Mouse (Mus musculus): ENCODE measurements around the gene Gm10972. TPM values are rescaled to one million over a fixed set of nuclear protein-coding genes. Genes with fewer than 3 reads are reported as not detected.
"Not testable (repeated sequence)": the region's sequence is repeated elsewhere in the genome, so short reads cannot be mapped to it uniquely, and the experiment has no call there.

Gm10972 gene
- total and polyA plus RNA-seq, 3 experiments = not detected

GRCm38 (mm10) chr3:94658740-94659095 lies 15.8 kb downstream of the Gm10972 start, which contains the start of gene Tuft1:
TSS of gene Tuft1 (minus strand) at chr3:94658872.
- H3K4me1 ChIP-seq (ENCODE audit: control insufficient read depth, insufficient read depth, low read length); intact Hi-C loops (cut with DNase I); H3K27me3 ChIP-seq (ENCODE audit: control insufficient read depth, insufficient read depth, low read length); H3K27ac ChIP-seq; H3K36me3 ChIP-seq (ENCODE audit: control insufficient read depth, insufficient read depth, low read length); H3K9ac ChIP-seq (ENCODE audit: low read depth, low read length); H3K4me3 ChIP-seq; H3K79me2 ChIP-seq (replicated peaks; ENCODE audit: control insufficient read depth, insufficient read depth, low read length): not testable (repeated sequence)
- DNase-seq = peak; percentile 82 to 84
- under 1% methylated on average over 20 of the region's 33 CpGs for WGBS

- 30% methylated on average over 8 of the region's 10 CpGs for WGBS
- H3K79me2 ChIP-seq (replicated peaks; ENCODE audit: control insufficient read depth, insufficient read depth, low read length); H3K4me1 ChIP-seq (ENCODE audit: control insufficient read depth, insufficient read depth, low read length); H3K27me3 ChIP-seq (ENCODE audit: control insufficient read depth, insufficient read depth, low read length); DNase-seq; H3K36me3 ChIP-seq (ENCODE audit: control insufficient read depth, insufficient read depth, low read length); intact Hi-C loops (cut with DNase I); H3K9ac ChIP-seq (ENCODE audit: low read depth, low read length); H3K27ac ChIP-seq; H3K4me3 ChIP-seq: not testable (repeated sequence)
These were observed 16.3 kb downstream of the Gm10972 start for GRCm38 (mm10) chr3:94659142-94659748.

GRCm38 (mm10) chr3:94660841-94661240 lies 17.9 kb downstream of the Gm10972 start:
- DNase-seq; H3K9ac ChIP-seq (ENCODE audit: low read depth, low read length); H3K4me1 ChIP-seq (ENCODE audit: control insufficient read depth, insufficient read depth, low read length); H3K27me3 ChIP-seq (ENCODE audit: control insufficient read depth, insufficient read depth, low read length); H3K4me3 ChIP-seq; H3K36me3 ChIP-seq (ENCODE audit: control insufficient read depth, insufficient read depth, low read length); H3K27ac ChIP-seq; intact Hi-C loops (cut with DNase I); H3K79me2 ChIP-seq (replicated peaks; ENCODE audit: control insufficient read depth, insufficient read depth, low read length): not testable (repeated sequence)
- 86% methylated on average over 2 of the region's 2 CpGs for WGBS

- H3K79me2 ChIP-seq (replicated peaks; ENCODE audit: control insufficient read depth, insufficient read depth, low read length); H3K4me1 ChIP-seq (ENCODE audit: control insufficient read depth, insufficient read depth, low read length); H3K9ac ChIP-seq (ENCODE audit: low read depth, low read length); H3K27me3 ChIP-seq (ENCODE audit: control insufficient read depth, insufficient read depth, low read length); H3K36me3 ChIP-seq (ENCODE audit: control insufficient read depth, insufficient read depth, low read length); H3K4me3 ChIP-seq; intact Hi-C loops (cut with DNase I); H3K27ac ChIP-seq; DNase-seq: not testable (repeated sequence)
- peak; percentile 36 for TF ChIP-seq CTCF (IDR thresholded peaks at IDR 0.05)
- WGBS = 39% methylated on average over 5 of the region's 5 CpGs
These were observed 22.3 kb downstream of the Gm10972 start for GRCm38 (mm10) chr3:94665060-94665802.

- DNase-seq; H3K27me3 ChIP-seq (ENCODE audit: control insufficient read depth, insufficient read depth, low read length); H3K9ac ChIP-seq (ENCODE audit: low read depth, low read length); H3K4me1 ChIP-seq (ENCODE audit: control insufficient read depth, insufficient read depth, low read length); H3K4me3 ChIP-seq; H3K79me2 ChIP-seq (replicated peaks; ENCODE audit: control insufficient read depth, insufficient read depth, low read length); H3K27ac ChIP-seq; intact Hi-C loops (cut with DNase I); H3K36me3 ChIP-seq (ENCODE audit: control insufficient read depth, insufficient read depth, low read length): not testable (repeated sequence)
- WGBS = 16% methylated on average over 7 of the region's 7 CpGs
These were observed 23.0 kb downstream of the Gm10972 start for GRCm38 (mm10) chr3:94665896-94666295.

GRCm38 (mm10) chr3:94675101-94675500 lies 32.2 kb downstream of the Gm10972 start:
- intact Hi-C loops (cut with DNase I) = not testable (repeated sequence)

GRCm38 (mm10) chr3:94679351-94679841 lies 36.5 kb downstream of the Gm10972 start:
- WGBS = 82% methylated on average over 8 of the region's 8 CpGs
- intact Hi-C loops (cut with DNase I) = no loop called here
- no peak overlapping the region for H3K9ac ChIP-seq (ENCODE audit: low read depth, low read length)
- TF ChIP-seq CTCF (IDR thresholded peaks at IDR 0.05) (no peak), POLR2A (IDR thresholded peaks at IDR 0.05; ENCODE audit: insufficient read depth, low read depth, low read length) (no peak), EP300 (IDR thresholded peaks at IDR 0.05; ENCODE audit: insufficient read depth, low read depth, low read length) (no peak)
- H3K4me1 ChIP-seq (ENCODE audit: control insufficient read depth, insufficient read depth, low read length) = no peaks in the 10 kb centered on the region
- no peak for DNase-seq
- H3K27me3 ChIP-seq (ENCODE audit: control insufficient read depth, insufficient read depth, low read length) = no peaks in the 10 kb centered on the region
- no peaks in the 10 kb centered on the region for H3K79me2 ChIP-seq (replicated peaks; ENCODE audit: control insufficient read depth, insufficient read depth, low read length)
- no peak overlapping the region for H3K4me3 ChIP-seq
- H3K36me3 ChIP-seq (ENCODE audit: control insufficient read depth, insufficient read depth, low read length) = no peaks in the 10 kb centered on the region
- no peak overlapping the region for H3K27ac ChIP-seq

More at GRCm38 (mm10) chr3:94675101-94675500, 32.2 kb downstream of the Gm10972 start:
- not testable (repeated sequence) for H3K4me1 ChIP-seq (ENCODE audit: control insufficient read depth, insufficient read depth, low read length); H3K27me3 ChIP-seq (ENCODE audit: control insufficient read depth, insufficient read depth, low read length); H3K4me3 ChIP-seq; H3K9ac ChIP-seq (ENCODE audit: low read depth, low read length); H3K36me3 ChIP-seq (ENCODE audit: control insufficient read depth, insufficient read depth, low read length); DNase-seq; H3K27ac ChIP-seq; H3K79me2 ChIP-seq (replicated peaks; ENCODE audit: control insufficient read depth, insufficient read depth, low read length)
- 86% methylated on average over 9 of the region's 9 CpGs for WGBS

GRCm38 (mm10) chr3:94680032-94680431 lies 37.1 kb downstream of the Gm10972 start:
- H3K36me3 ChIP-seq (ENCODE audit: control insufficient read depth, insufficient read depth, low read length); H3K4me3 ChIP-seq; H3K27me3 ChIP-seq (ENCODE audit: control insufficient read depth, insufficient read depth, low read length); H3K27ac ChIP-seq; DNase-seq; H3K9ac ChIP-seq (ENCODE audit: low read depth, low read length); intact Hi-C loops (cut with DNase I); H3K79me2 ChIP-seq (replicated peaks; ENCODE audit: control insufficient read depth, insufficient read depth, low read length); H3K4me1 ChIP-seq (ENCODE audit: control insufficient read depth, insufficient read depth, low read length): not testable (repeated sequence)
- 88% methylated on average over 12 of the region's 12 CpGs for WGBS
